Mouse (Mus musculus): ENCODE measurements around the gene Aen. TPM values are rescaled to one million over a fixed set of nuclear protein-coding genes. Genes with fewer than 3 reads are reported as not detected.
A peak's percentile ranks its signal among the peaks of the same experiment; 100 is the strongest.

Aen gene
- total and polyA plus RNA-seq, 3 experiments = 69.1 to 74.2 (median 72.9) TPM

DNA sequence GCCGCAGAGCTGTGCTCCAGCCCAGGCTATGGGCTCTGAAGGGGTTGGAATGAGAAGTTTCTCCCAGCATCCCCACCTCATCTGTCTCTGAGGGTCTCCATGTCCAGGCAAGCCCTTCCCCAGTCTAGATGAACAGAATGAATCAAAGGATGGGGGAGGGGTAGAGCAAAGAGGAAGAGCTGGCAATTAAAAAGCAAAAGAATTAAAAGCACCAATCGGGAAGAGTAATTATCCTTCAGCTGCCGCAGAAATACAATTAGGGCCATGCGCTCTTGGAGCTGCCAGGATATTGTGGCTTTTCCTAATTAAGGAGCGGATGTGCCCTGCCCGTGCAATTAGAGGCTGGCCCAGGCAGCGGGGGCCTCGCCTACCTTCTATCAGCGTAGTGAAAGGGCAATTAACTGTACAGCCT lies 8.2 kb upstream of the Aen start:
- no peak for DNase-seq (ENCODE audit: extremely low read depth)
- Histone ChIP-seq H3K36me3 (replicated peaks in 1 of 2; ENCODE audit: control insufficient read depth in 1 of 2, insufficient read depth in 1 of 2, low read length in 1 of 2) (no peaks in the 10 kb centered on the region), H3K27me3 (replicated peaks) (peaks cover 26% of the 10 kb centered on the region), H3K4me1 (ENCODE audit: control insufficient read depth in 1 of 2, insufficient read depth in 2 of 2) (0 out of 4 replicates have a peak, but pooled peaks cover 0 to 3% of the 10 kb centered on the region in 2 experiments), H3K4me2 (ENCODE audit: insufficient read depth, low read depth, poor library complexity, severe bottlenecking) (no peak overlapping the region), H3K9ac (ENCODE audit: insufficient read depth, low read depth) (no peak overlapping the region), H3K79me2 (replicated peaks; ENCODE audit: control insufficient read depth, extremely low read depth, insufficient read depth, poor library complexity, severe bottlenecking) (no peaks in the 10 kb centered on the region), H3K27ac (ENCODE audit: insufficient read depth, low read depth) (no peak overlapping the region), H3K4me3 (replicated peaks in 1 of 3; ENCODE audit: low read depth in 2 of 3, low read length in 2 of 3, poor library complexity in 1 of 3) (no peak overlapping the region), H3K9me3 (replicated peaks; ENCODE audit: low read length) (no peaks in the 10 kb centered on the region)
- in situ Hi-C loops (cut with MboI; ENCODE audit: low pct_ligation_motif_present, low pct_unique_long_range_greater_than_20kb, low sequenced_read_pairs) = no loop called here
- dilution Hi-C loops (cut with MboI; ENCODE audit: extremely low pct_ligation_motif_present, extremely low pct_unique_long_range_greater_than_20kb, low sequenced_read_pairs) = no loop called here
- no peak for TF ChIP-seq HCFC1 (IDR thresholded peaks at IDR 0.05; ENCODE audit: low read depth, low read length)
- TF ChIP-seq POLR2A (IDR thresholded peaks at IDR 0.05; ENCODE audit: low read depth, low read length) = no peak
- no peak for TF ChIP-seq BHLHE40 (IDR thresholded peaks at IDR 0.05; ENCODE audit: low read depth, low read length)
- no peak for TF ChIP-seq SMC3 (IDR thresholded peaks at IDR 0.05; ENCODE audit: low read depth, low read length)
- no peak for TF ChIP-seq JUN (IDR thresholded peaks at IDR 0.05; ENCODE audit: insufficient read depth, low read depth, low read length)
- no peak for TF ChIP-seq CHD2 (IDR thresholded peaks at IDR 0.05; ENCODE audit: low read length)
- TF ChIP-seq CTCF (conservative IDR thresholded peaks at IDR 0.05 in 1 of 2, IDR thresholded peaks at IDR 0.05 in 1 of 2; ENCODE audit: low read depth in 2 of 2, low read length in 2 of 2) = no peak
- TF ChIP-seq ELF1 (IDR thresholded peaks at IDR 0.05; ENCODE audit: low read depth, low read length) = no peak
- no peak for TF ChIP-seq ZNF384 (IDR thresholded peaks at IDR 0.05; ENCODE audit: low read depth, low read length)

DNA sequence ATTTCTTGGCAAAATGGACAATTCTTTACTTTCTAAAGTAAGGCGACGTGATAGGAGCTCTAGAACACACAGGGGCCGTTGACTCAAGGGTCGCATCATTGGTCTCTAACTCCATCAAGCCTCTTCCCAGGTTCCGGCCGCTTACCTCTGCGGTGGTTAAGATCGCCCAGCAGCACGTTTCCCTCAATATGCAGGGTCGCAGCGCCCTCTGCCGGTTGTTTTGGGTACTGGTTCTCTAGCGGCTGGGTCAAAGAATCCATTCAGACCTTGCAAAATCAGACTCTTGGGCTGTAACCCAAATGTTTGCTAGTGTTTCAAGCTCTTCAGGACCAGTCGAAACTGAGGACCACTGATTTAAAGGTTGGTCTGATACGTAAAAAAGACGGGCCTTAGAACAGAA lies 5.0 kb upstream of the Aen start:
- H3K9me3 ChIP-seq (replicated peaks; ENCODE audit: low read length) = no peaks in the 10 kb centered on the region
- no peak overlapping the region for H3K4me3 ChIP-seq (replicated peaks in 1 of 3; ENCODE audit: low read depth in 2 of 3, low read length in 2 of 3, poor library complexity in 1 of 3)
- no peak overlapping the region for H3K9ac ChIP-seq (ENCODE audit: insufficient read depth, low read depth)
- in situ Hi-C loops (cut with MboI; ENCODE audit: low pct_ligation_motif_present, low pct_unique_long_range_greater_than_20kb, low sequenced_read_pairs) (loop anchor here (5.0 kb wide), 1 partner anchor 98 kb away; no protein-coding TSS in a partner anchor), dilution Hi-C loops (cut with MboI; ENCODE audit: extremely low pct_ligation_motif_present, extremely low pct_unique_long_range_greater_than_20kb, low sequenced_read_pairs) (no loop called here)
- H3K79me2 ChIP-seq (replicated peaks; ENCODE audit: control insufficient read depth, extremely low read depth, insufficient read depth, poor library complexity, severe bottlenecking) = no peaks in the 10 kb centered on the region
- peaks cover 14% of the 10 kb centered on the region for H3K27me3 ChIP-seq (replicated peaks)
- H3K4me1 ChIP-seq (ENCODE audit: control insufficient read depth in 1 of 2, insufficient read depth in 2 of 2) = peaks cover 4 to 5% of the 10 kb centered on the region in 2 experiments; a peak in 3 of 4 replicates
- 0 out of 2 replicates have a peak overlapping the region, but pooled peaks have one; percentile 14 for H3K4me2 ChIP-seq (ENCODE audit: insufficient read depth, low read depth, poor library complexity, severe bottlenecking)
- DNase-seq (ENCODE audit: extremely low read depth) = peak; percentile 76
- H3K27ac ChIP-seq (ENCODE audit: insufficient read depth, low read depth) = no peak overlapping the region
- H3K36me3 ChIP-seq (replicated peaks in 1 of 2; ENCODE audit: control insufficient read depth in 1 of 2, insufficient read depth in 1 of 2, low read length in 1 of 2) = no peaks in the 10 kb centered on the region
- TF ChIP-seq MXI1 (IDR thresholded peaks at IDR 0.05; ENCODE audit: low read depth, low read length) (peak; percentile 36; the same call in 1 of the 2 replicates), ZNF384 (IDR thresholded peaks at IDR 0.05; ENCODE audit: low read depth, low read length) (no peak), UBTF (IDR thresholded peaks at IDR 0.05; ENCODE audit: low read depth, low read length) (no peak), ETS1 (conservative IDR thresholded peaks at IDR 0.05; ENCODE audit: low read depth, low read length) (no peak), MAX (IDR thresholded peaks at IDR 0.05; ENCODE audit: low read length) (no peak; the same call in 1 of the 2 replicates), PAX5 (IDR thresholded peaks at IDR 0.05; ENCODE audit: low read length) (no peak), RAD21 (IDR thresholded peaks at IDR 0.05; ENCODE audit: low read depth, low read length) (peak; percentile 98), KAT2A (IDR thresholded peaks at IDR 0.05; ENCODE audit: insufficient replicate concordance, low read length) (no peak), MYC (IDR thresholded peaks at IDR 0.05; ENCODE audit: low read depth, low read length) (0 out of 2 replicates have a peak, but pooled peaks have one; percentile 58), NELFE (IDR thresholded peaks at IDR 0.05; ENCODE audit: low read depth, low read length) (0 out of 2 replicates have a peak, but pooled peaks have one; percentile 33), ZMIZ1 (IDR thresholded peaks at IDR 0.05; ENCODE audit: low read depth, low read length) (no peak), MEF2A (IDR thresholded peaks at IDR 0.05; ENCODE audit: borderline replicate concordance, low read depth, low read length) (no peak; the same call in 1 of the 2 replicates), HCFC1 (IDR thresholded peaks at IDR 0.05; ENCODE audit: low read depth, low read length) (no peak), ZC3H11A (IDR thresholded peaks at IDR 0.05; ENCODE audit: low read depth, low read length) (peak; percentile 81), TBP (conservative IDR thresholded peaks at IDR 0.05; ENCODE audit: low read depth, low read length) (no peak), ZKSCAN1 (IDR thresholded peaks at IDR 0.05; ENCODE audit: borderline replicate concordance, low read depth, low read length) (no peak), RCOR1 (conservative IDR thresholded peaks at IDR 0.05; ENCODE audit: low read depth, low read length) (no peak), USF1 (IDR thresholded peaks at IDR 0.05; ENCODE audit: low read depth, low read length) (no peak), SIN3A (IDR thresholded peaks at IDR 0.05; ENCODE audit: low read length) (peak; percentile 62), POLR2A (IDR thresholded peaks at IDR 0.05; ENCODE audit: low read depth, low read length) (no peak), SMC3 (IDR thresholded peaks at IDR 0.05; ENCODE audit: low read depth, low read length) (peak; percentile 94), CTCF (conservative IDR thresholded peaks at IDR 0.05 in 1 of 2, IDR thresholded peaks at IDR 0.05 in 1 of 2; ENCODE audit: low read depth in 2 of 2, low read length in 2 of 2) (peak; percentile 72 to 96), BHLHE40 (IDR thresholded peaks at IDR 0.05; ENCODE audit: low read depth, low read length) (peak; percentile 87), MAZ (IDR thresholded peaks at IDR 0.05; ENCODE audit: low read depth, low read length) (no peak), JUND (conservative IDR thresholded peaks at IDR 0.05; ENCODE audit: low read depth, low read length) (no peak), E2F4 (IDR thresholded peaks at IDR 0.05; ENCODE audit: insufficient replicate concordance, low read depth, low read length) (no peak), ELF1 (IDR thresholded peaks at IDR 0.05; ENCODE audit: low read depth, low read length) (0 out of 2 replicates have a peak, but pooled peaks have one; percentile 8), CHD2 (IDR thresholded peaks at IDR 0.05; ENCODE audit: low read length) (no peak), JUN (IDR thresholded peaks at IDR 0.05; ENCODE audit: insufficient read depth, low read depth, low read length) (no peak), EP300 (IDR thresholded peaks at IDR 0.05; ENCODE audit: low read length) (no peak), NRF1 (IDR thresholded peaks at IDR 0.05; ENCODE audit: low read depth, low read length) (no peak)

All from CH12.LX (cell line).